Mouse (Mus musculus) brain, embryonic 14.5 days (tissue): Measurements from ENCODE around the gene Eef2k.

Experiments
- CTCF ChIP-seq: fragments of 200-500 bp; IDR thresholded peaks from 2 replicates; pipeline ENCODE4 v1.5.1; 2012; ENCODE audit warnings: inconsistent platforms, mild to moderate bottlenecking, moderate library complexity, borderline replicate concordance; ENCODE audit not compliant: insufficient read depth, insufficient read length; ENCODE audit errors: extremely low read depth
- POLR2A ChIP-seq: fragments of 200-500 bp; IDR thresholded peaks from 2 replicates; pipeline ENCODE4 v1.6.1; 2012; ENCODE audit warnings: mild to moderate bottlenecking, inconsistent platforms, borderline replicate concordance; ENCODE audit not compliant: poor library complexity, insufficient read depth, insufficient read length, severe bottlenecking; ENCODE audit errors: extremely low read depth

DNA sequence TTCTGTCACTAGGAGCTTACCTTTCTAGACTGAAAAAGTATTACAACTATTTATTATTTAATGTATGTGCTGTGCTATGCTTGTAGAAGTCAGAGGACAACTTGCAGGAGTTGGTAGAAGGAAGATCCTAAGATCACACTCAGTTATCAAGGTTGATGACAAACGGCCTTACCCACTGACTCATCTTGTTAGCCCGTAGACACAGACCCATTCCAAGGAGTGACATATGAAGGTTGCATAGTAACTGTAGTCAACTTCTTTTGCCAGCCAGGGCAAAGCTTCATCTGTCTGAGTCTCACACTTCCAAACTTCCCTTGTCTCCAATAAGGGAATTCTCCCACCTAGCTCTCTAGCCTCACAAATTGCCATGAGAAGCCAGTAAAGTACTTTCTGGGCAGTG, 24.1 kb downstream of the Eef2k start:
- no peak for TF ChIP-seq CTCF
- no peak for TF ChIP-seq POLR2A
